Mouse (Mus musculus) lung, adult 18-20 months (tissue): Measurements from ENCODE around the gene Ankrd13d.
"Not testable (repeated sequence)": the region's sequence is repeated elsewhere in the genome, so short reads cannot be mapped to it uniquely, and the experiment has no call there.

Experiments used
- DNase-seq, 2 experiments: peaks; one replicate each; pipeline ENCODE4 v3.0.0; 2022; ENCODE audit warnings: mixed read lengths in 2 of 2

The Ankrd13d gene

DNA sequence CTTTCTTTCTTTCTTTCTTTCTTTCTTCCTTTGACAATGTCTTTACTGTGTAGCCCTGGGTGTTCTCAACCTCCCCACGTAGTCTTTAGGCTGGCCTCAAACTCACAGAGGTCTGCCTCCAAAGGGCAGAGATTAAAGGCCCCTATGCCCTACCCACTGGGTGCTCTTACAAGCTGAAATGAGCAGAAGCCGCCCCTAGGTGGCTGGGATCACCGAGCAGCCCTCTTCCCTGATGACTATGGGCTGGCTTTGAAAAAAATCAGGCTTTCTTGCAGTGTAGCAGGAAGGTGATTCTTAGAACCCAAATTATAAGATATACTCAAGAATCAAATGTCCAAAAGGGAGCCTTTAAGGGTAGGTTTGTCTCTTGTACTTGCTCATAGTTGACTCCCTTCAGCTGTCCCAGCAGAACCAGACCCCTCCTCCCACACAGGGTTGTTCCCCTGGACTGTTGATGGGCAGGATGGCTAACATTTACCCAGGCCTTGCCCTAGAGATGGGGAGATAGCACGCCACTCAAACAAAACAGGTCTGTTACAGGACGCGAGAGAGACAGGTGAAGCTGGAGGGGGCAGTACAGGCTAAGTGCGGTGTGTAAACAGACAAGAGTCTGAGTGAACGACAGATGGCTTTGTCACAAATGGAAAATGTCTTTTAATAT lies 21.8 kb downstream of the Ankrd13d start:
- DNase-seq = no peak

- no peak for DNase-seq
Measured at GRCm38 (mm10) chr19:4257897-4258252, 25.1 kb downstream of the Ankrd13d start.

- peak; percentile 93 to 94 for DNase-seq
Measured at GRCm38 (mm10) chr19:4257216-4257896, 25.6 kb downstream of the Ankrd13d start.

GRCm38 (mm10) chr19:4255583-4256162 lies 27.3 kb downstream of the Ankrd13d start:
- DNase-seq = no peak

GRCm38 (mm10) chr19:4254230-4254629 lies 28.7 kb downstream of the Ankrd13d start:
- DNase-seq = no peak

GRCm38 (mm10) chr19:4248683-4249082 lies 34.3 kb downstream of the Ankrd13d start:
- DNase-seq = not testable (repeated sequence)

- DNase-seq = no peak
Measured at GRCm38 (mm10) chr19:4247010-4247409, 35.9 kb downstream of the Ankrd13d start.

GRCm38 (mm10) chr19:4244775-4245174 lies 38.2 kb downstream of the Ankrd13d start:
- DNase-seq = no peak

- DNase-seq = no peak
Measured at GRCm38 (mm10) chr19:4242416-4242815, 40.5 kb downstream of the Ankrd13d start.

- no peak for DNase-seq
Measured at GRCm38 (mm10) chr19:4240247-4240668, 42.7 kb downstream of the Ankrd13d start.

DNA sequence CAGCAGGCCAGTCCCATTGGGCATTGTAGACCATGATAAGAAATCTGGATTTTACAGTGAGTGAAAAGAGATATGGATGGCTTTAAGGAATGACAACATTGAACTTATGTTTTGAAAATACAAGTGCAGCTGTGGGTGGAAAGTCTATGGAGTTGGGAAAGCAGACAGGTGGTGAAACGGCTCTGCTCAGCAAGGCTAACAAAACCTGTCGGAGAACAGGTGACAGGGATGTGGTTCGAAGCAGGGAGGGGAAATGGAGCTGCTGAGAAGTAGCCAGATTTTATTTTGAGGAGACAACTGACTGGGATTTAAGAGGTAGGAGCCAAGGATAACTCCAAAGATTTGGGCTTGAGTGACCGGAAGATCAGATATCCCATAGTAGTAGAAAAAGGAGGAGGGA lies 48.4 kb downstream of the Ankrd13d start:
- DNase-seq = no peak

GRCm38 (mm10) chr19:4232651-4233050 lies 50.3 kb downstream of the Ankrd13d start:
- no peak for DNase-seq

GRCm38 (mm10) chr19:4232186-4232572 lies 50.8 kb downstream of the Ankrd13d start:
- peak; percentile 69 to 76 for DNase-seq

DNA sequence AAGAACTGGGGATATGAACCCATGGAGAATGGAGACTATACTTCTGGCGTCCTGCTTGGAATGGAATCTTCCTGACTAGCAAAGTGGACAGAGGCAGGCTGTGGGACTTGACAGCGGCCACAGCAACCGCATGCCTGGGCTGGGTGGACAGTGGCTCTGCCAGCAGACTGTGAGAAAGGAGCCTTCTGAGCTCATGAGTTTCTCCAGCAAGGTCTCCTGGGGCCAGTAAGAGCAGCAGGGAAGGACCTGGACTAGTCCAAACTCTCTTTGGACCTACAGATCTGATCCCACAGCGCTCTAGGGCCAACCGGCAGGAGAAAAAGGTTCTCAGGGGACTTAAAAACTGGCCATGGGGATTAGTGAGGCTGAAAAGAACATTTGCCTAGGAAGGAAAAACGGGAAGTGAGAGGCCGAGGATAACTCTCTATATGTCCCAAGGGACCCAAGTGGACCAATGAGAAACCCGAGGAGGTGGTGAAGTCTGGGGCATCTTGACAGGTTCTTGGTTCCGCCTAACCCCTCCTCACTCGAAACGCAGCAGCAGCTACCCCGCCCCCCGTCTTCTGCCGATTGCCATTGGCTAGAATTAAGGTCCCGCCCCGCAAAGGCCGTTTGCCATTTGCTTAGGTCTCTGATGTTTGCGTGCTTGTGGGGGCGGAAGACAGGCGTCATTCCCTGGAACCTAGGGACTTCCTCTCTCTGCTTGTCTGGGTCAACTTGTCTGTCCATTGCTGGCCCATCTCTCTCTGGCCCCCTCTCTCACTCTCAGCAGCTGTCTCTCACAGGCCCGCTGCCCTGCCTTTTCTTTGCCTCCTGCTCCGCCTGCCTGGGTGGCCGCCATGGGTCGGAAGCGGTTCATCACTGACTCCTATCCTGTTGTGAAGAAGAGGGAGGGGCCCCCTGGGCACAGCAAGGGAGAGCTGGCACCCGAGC lies 51.4 kb downstream of the Ankrd13d start, which contains the start of gene Pold4:
Pold4 (plus strand) TSS at position 647 of the 933 bp plus-strand sequence.
- peak; percentile 99 for DNase-seq

- DNase-seq = peak in 1 of 2 experiments; percentile 33
Measured at GRCm38 (mm10) chr19:4230415-4230814, 52.5 kb downstream of the Ankrd13d start.

- peak in 1 of 2 experiments; percentile 35 for DNase-seq
Measured at GRCm38 (mm10) chr19:4229451-4230076, 53.4 kb downstream of the Ankrd13d start.

DNA sequence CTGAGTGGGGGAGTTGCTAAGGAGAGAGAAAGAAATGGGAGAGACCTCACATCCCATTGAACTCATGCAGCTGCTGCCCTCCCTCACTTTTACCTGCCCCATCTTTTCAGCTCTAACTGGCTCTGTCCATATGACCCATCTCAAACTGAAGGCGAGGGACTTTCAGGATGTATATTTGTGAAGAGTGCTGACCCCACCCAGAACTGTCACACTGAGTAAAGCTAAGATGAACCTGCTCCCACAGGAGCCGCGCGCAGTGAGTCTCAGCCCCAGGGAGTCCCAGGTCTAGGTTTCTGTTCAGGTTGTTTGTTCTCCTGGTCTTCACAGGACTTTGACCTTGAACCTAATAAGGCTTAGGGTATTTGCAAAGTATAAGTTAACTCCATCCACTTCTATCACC lies 54.0 kb downstream of the Ankrd13d start:
- DNase-seq = no peak

DNA sequence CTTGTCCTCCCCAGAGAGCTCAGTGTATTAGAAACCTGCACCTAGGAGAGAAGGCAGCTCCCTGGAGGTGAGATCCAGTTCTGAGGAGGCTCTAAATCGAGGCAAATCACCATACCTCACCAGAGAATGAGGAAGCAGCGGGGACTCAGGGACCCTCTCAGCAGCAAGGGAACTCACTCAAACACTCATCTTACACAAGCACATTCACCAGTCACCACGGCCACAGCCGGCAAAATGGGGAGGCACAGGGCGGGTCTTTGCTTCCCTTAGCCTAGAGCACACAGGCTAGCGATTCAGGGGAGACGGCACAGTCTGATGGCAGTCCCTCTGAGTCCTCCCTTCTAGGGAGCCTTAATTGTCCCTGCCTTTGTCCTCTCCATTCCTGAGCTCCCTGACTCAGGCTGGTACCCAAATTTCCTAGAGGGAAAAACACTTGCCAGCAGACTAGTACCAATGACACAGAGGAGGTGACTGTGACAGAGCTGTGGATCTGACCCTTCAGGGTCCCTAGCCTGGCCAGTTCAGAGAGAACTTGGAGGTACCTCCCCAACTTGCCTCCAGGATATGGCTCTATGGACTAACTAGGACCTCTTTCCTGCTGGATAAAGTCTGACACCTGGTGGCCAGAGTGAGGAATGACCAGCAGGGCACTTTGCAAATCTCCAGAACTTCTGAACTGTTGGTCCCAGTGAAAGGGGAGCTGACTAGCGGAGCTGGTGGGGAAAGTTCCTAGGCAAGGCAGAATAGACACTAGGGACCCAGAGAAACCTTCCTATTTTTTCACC lies 54.9 kb downstream of the Ankrd13d start:
- peak; percentile 79 to 82 for DNase-seq

DNA sequence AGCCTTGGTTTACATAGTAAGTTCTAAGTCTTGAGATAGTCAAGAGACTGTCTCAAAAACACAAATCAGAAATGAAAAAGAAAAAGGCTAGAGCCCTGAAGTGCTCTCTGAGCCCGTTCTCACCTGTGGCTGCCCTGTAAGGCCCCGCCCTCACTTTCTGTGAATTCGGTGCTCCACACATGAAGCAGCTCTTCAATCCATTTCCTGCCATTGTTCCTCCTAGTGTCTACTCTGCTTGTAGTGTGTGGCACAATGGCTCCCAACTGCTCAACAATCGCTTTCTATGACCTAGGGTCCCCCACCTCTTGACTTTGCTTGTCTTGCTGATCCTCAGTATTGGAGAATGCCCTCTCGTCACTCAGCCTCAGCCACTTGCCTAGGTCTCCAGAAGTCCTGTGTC lies 55.5 kb downstream of the Ankrd13d start:
- no peak for DNase-seq

GRCm38 (mm10) chr19:4226779-4227178 lies 56.2 kb downstream of the Ankrd13d start:
- DNase-seq = no peak

- peak in 1 of 2 experiments; percentile 50 for DNase-seq
Measured at GRCm38 (mm10) chr19:4222165-4222564, 60.8 kb downstream of the Ankrd13d start.
